Mouse (Mus musculus) forebrain, embryonic 11.5 days (tissue): Measurements from ENCODE around the gene Gm21969. TPM values are rescaled to one million over a fixed set of nuclear protein-coding genes. Genes with fewer than 3 reads are reported as not detected.

ENCODE experiments used
- ATAC-seq: fragments of 200-750 bp; cut with Nextera tagmentation; replicated peaks from 2 replicates; pipeline ENCODE4 v1.8.0; 2017; ENCODE audit warnings: moderate TSS enrichment; ENCODE audit not compliant: low FRiP score
- DNase-seq: peaks from one replicate; pipeline ENCODE4 v3.0.0-alpha.2; 2017; ENCODE audit warnings: low spot score
- H3K27ac ChIP-seq: fragments of 300-500 bp; sonication (generic); 2 replicates; pipeline ENCODE4 v1.5.1; 2014; ENCODE audit warnings: low read depth, low read length
- H3K27me3 ChIP-seq: fragments of 300-500 bp; sonication (generic); 2 replicates; pipeline ENCODE4 v1.6.1; 2014; ENCODE audit warnings: mild to moderate bottlenecking, low read length, mixed read lengths; ENCODE audit not compliant: control insufficient read depth, insufficient read depth
- H3K36me3 ChIP-seq: fragments of 300-500 bp; sonication (generic); 2 replicates; pipeline ENCODE4 v1.6.1; 2014; ENCODE audit warnings: mild to moderate bottlenecking, low read length, moderate library complexity, mixed read lengths; ENCODE audit not compliant: control insufficient read depth, insufficient read depth
- H3K4me1 ChIP-seq: fragments of 300-500 bp; sonication (generic); replicated peaks from 2 replicates; pipeline ENCODE4 v1.6.1; 2014; ENCODE audit warnings: low read length, mixed read lengths; ENCODE audit not compliant: control insufficient read depth, insufficient read depth
- H3K4me2 ChIP-seq: fragments of 300-500 bp; sonication (generic); 2 replicates; pipeline ENCODE4 v1.6.1; 2014; ENCODE audit warnings: low read depth, mild to moderate bottlenecking, low read length, moderate library complexity, mixed read lengths; ENCODE audit not compliant: severe bottlenecking
- H3K4me3 ChIP-seq: fragments of 300-500 bp; sonication (generic); 2 replicates; pipeline ENCODE4 v1.5.1; 2014; ENCODE audit warnings: low read depth, low read length
- H3K9ac ChIP-seq: fragments of 300-500 bp; sonication (generic); 2 replicates; pipeline ENCODE4 v1.6.1; 2014; ENCODE audit warnings: low read length
- H3K9me3 ChIP-seq: fragments of 300-500 bp; sonication (generic); 2 replicates; pipeline ENCODE4 v1.6.1; 2016; ENCODE audit warnings: low read length, mixed read lengths; ENCODE audit not compliant: control insufficient read depth
- WGBS: fragments of 180-500 bp; shearing (Covaris S2); extraction: QIAGEN DNeasy Blood & Tissue Kit; methylation state at CpG from one replicate; pipeline ENCODE4 v1.1.7; 2014; 5-methylcytosine and 5-hydroxymethylcytosine counted together
- microRNA-seq: library from miRNA; unstranded; fragments of <30 nt; microRNA quantifications from one replicate; pipeline ENCODE4, GENCODE M21; 2016; ENCODE audit not compliant: insufficient number of aligned reads
- polyA plus RNA-seq: library from polyadenylated mRNA; unstranded; fragments of >200 nt; fragmentation: Nextera tagmentation; extraction: Ambion mirVana; gene quantifications from 2 replicates; pipeline ENCODE4 v1.2.1, GENCODE M21; 2014

Gene Gm21969
- polyA plus RNA-seq, 1 experiment from 2014 or later: not detected

DNA sequence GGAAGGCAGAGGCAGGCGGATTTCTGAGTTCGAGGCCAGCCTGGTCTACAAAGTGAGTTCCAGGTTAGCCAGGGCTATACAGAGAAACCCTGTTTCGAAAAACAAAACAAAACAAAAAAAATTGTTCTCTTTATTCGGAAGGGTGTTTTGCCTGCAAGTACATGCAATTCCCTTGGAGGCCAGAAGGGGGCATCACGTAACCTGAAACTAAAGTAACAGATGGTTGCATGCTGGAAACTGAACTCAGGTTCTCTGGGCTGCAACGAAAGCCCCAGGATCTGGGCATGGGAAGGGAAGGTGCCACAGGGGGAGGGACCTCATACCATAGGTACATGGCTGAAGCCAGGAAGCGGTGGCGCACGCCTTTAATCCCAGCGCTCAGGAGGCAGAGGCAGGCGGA, 100.5 kb downstream of the Gm21969 start:
- Histone ChIP-seq H3K4me1 (no peaks in the 10 kb centered on the region), H3K36me3 (no peaks in the 10 kb centered on the region), H3K9ac (no peak overlapping the region), H3K4me3 (no peak overlapping the region), H3K9me3 (no peaks in the 10 kb centered on the region), H3K27me3 (no peaks in the 10 kb centered on the region), H3K4me2 (no peak overlapping the region), H3K27ac (no peak overlapping the region)
- ATAC-seq (no peak), DNase-seq (no peak)
- 85% methylated on average over 11 of the region's 11 CpGs for WGBS

DNA sequence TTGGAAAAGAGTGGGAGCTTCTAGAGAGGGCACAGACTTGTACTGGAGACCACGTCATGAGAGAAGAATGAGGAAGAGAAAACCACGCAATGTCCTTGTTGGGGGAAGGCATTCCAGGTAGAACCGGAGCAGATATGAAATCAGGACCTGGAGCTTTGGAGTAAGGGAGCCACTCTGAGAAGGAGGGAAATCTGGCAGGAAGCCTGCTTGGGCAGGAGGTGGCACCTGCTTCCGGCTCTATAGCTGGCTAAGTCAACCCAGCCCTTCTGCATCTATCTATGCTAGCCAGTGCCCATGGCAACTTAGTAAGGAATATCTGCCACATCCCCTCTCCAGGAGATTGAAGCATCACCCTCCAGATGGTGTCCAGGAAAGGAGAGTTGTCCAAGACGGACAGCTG, 103.0 kb downstream of the Gm21969 start:
- Histone ChIP-seq H3K36me3 (no peaks in the 10 kb centered on the region), H3K4me1 (no peaks in the 10 kb centered on the region; the same call in 1 of the 2 replicates), H3K9ac (no peak overlapping the region), H3K27ac (no peak overlapping the region), H3K9me3 (no peaks in the 10 kb centered on the region), H3K4me3 (no peak overlapping the region), H3K4me2 (no peak overlapping the region), H3K27me3 (no peaks in the 10 kb centered on the region)
- 91% methylated on average over 5 of the region's 5 CpGs for WGBS
- ATAC-seq (no peak), DNase-seq (no peak)

DNA sequence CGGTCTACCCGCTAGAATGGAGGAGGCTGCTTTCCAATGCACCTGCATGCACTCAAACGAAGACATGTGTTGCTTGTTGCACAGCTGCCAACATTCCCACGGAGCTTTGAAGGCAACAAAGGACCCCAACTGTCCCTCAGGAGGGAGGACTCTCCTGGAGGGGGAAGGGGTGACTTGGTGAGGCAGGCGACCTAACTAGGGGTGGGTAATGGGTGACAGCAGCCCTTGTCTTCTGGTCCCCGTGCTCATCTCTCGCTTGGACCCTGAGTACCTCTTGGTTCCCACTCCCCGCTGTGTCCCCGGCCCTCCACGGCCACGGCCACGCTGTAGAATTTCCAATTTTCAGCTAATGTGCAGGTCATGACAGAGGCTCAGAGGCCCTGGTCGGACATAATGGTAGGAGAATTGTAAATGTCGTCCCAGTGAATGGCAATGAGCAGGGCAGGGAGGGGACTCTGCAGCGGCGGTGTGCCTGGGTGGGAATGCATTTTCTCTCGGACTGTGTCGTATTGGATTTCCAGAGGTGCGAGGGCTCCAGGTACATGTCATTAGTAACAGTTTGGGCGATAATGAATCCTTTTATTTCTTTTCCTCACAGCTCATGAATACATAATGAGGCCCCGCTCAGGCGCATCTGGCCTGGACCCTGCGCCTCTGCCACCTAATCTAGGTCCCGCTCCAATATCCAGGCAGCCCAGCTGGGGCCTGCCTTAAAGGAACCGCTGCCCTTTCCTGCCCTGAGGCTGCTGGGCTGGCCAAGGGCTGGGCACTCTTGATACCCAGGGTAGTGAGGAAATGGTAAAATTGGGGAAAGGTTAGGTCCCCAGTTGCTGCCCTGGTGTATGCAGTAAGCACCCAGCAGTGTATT, 107.7 kb downstream of the Gm21969 start:
- Histone ChIP-seq H3K4me3 (no peak overlapping the region), H3K9ac (no peak overlapping the region), H3K27me3 (no peaks in the 10 kb centered on the region), H3K4me2 (no peak overlapping the region), H3K4me1 (no peaks in the 10 kb centered on the region; the same call in 1 of the 2 replicates), H3K36me3 (no peaks in the 10 kb centered on the region), H3K9me3 (no peaks in the 10 kb centered on the region), H3K27ac (no peak overlapping the region)
- DNase-seq (no peak), ATAC-seq (no peak)
- WGBS: 41% methylated on average over 25 of the region's 25 CpGs

Small RNA genes lying within 50 kb of the gene (microRNA-seq; reads per million reads assigned to microRNA genes)
- gene Gm25571 (not detected), gene Mir7020 (not detected)

Other genes with a start within 250 kb of the Gm21969 start
- 2.5 and 3.5 TPM in 2 replicates for gene Iffo2, start 72.6 kb upstream of the Gm21969 start, polyA plus RNA-seq
- gene Aldh4a1, start 19.7 kb downstream of the Gm21969 start, polyA plus RNA-seq: 14.5 and 16.2 TPM in 2 replicates
- not detected in 2 replicates for gene Tas1r2, start 50.4 kb downstream of the Gm21969 start, polyA plus RNA-seq
- gene Pax7, start 230.3 kb downstream of the Gm21969 start, polyA plus RNA-seq: 0.57 and 0.73 TPM in 2 replicates